Mouse (Mus musculus) T-cell, adult 66 days (primary cell): Measurements from ENCODE around the gene Elovl4. TPM values are rescaled to one million over a fixed set of nuclear protein-coding genes. Genes with fewer than 3 reads are reported as not detected.

ENCODE experiments used
- total RNA-seq, 2 experiments: library from RNA; stranded (reverse); gene quantifications; 3 replicates in 1 of 2; 4 replicates in 1 of 2; pipeline ENCODE4 v1.2.4; 2023

The Elovl4 gene
- not detected for total RNA-seq

GRCm38 (mm10) chr9:83805977-83806815, at the start of gene Elovl4:
Gene Elovl4 (minus strand): TSS chr9:83806277.

DNA sequence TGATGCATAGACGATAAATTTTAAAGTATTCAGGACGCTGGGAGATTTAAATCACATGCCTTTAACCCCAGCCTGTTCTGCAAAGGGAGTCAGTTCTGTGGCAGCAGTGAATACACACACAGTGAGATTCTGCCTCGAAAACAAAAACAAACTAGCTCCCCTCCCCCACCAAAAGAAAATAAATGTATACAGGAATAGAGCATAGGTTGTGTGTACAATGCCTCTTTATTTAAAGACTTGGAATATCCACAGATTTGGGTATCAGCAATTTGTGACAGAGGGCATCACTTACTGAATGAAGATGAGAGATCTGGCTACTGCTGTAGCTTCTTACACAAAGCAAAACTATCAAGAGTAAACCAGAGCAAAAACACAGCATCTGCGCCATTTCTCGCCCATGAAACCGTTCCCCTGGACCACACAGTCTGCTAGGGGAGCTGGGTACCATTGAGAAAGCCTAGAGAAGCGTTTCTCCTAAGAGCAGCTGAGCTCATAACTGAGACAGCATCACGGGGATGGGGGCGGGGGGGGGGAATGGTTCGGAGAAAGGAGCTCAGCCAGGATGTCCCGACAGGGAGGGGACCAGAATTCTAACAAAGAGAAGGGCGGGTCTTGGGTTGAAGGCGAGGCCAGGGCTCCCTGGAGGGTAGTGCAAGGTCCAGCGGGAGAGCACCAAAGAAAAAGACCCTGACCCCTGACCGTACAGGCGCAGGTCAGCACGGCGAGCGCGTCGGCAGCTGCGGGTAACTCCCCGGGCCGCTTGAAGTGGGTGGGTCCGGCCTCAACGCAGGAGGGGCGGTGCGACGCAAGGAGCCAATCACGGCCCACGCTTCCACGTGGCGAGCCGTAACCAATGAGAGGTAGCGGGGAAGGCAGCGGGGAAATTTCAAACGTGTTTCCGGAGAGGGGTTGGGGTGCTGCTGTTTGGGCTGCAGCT, 28.0 kb upstream of the Elovl4 start, which contains the start of gene Ttk:
Gene Ttk (plus strand): TSS at position 879 of the 937 bp plus-strand sequence.

Other genes starting within 250 kb of the Elovl4 start
- gene Ttk, start 28.4 kb upstream of the Elovl4 start, total RNA-seq = 1 to 10 TPM in 1 of 2 experiments, under 1 TPM in 1; 0.83 to 1.9 TPM
- gene Bckdhb, start 118.9 kb upstream of the Elovl4 start, total RNA-seq = 10 to 100 TPM; 17.0 to 17.9 TPM